Mouse (Mus musculus): ENCODE measurements around the gene Ccnq. TPM values are rescaled to one million over a fixed set of nuclear protein-coding genes. Genes with fewer than 3 reads are reported as not detected.

Gene Ccnq
- total RNA-seq, 2 experiments from 2014 or later: 30.9 to 42.5 TPM

GRCm38 (mm10) chr11:78708642-78709041 lies 42.9 kb downstream of the Ccnq start:
- ATAC-seq (replicated peaks; ENCODE audit: low FRiP score, low TSS enrichment, poor library complexity, severe bottlenecking): no peak

- ATAC-seq (replicated peaks; ENCODE audit: low FRiP score, low TSS enrichment, poor library complexity, severe bottlenecking): no peak
Measured at GRCm38 (mm10) chr11:78706026-78706425, 45.5 kb downstream of the Ccnq start.

- ATAC-seq (replicated peaks; ENCODE audit: low FRiP score, low TSS enrichment, poor library complexity, severe bottlenecking): no peak
Measured at GRCm38 (mm10) chr11:78703085-78703484, 48.4 kb downstream of the Ccnq start.

- no peak for ATAC-seq (replicated peaks; ENCODE audit: low FRiP score, low TSS enrichment, poor library complexity, severe bottlenecking)
Measured at GRCm38 (mm10) chr11:78702319-78702718, 49.2 kb downstream of the Ccnq start.

Other genes with a start within 250 kb of the Ccnq start
- gene Sebox, start 248.3 kb downstream of the Ccnq start, total RNA-seq (2014; fragmentation: Nextera tagmentation): not detected in 2 replicates
- not detected in 2 replicates for gene Sebox, start 248.3 kb downstream of the Ccnq start, total RNA-seq (2017)
- gene Tmem199, start 239.6 kb downstream of the Ccnq start, total RNA-seq (2014; fragmentation: Nextera tagmentation): 26.3 and 34.8 TPM in 2 replicates
- 33.1 and 39.0 TPM in 2 replicates for gene Tmem199, start 239.6 kb downstream of the Ccnq start, total RNA-seq (2017)
- gene Poldip2, start 239.5 kb downstream of the Ccnq start, total RNA-seq (2014; fragmentation: Nextera tagmentation): 104 and 105 TPM in 2 replicates
- gene Poldip2, start 239.5 kb downstream of the Ccnq start, total RNA-seq (2017): 79.8 and 81.7 TPM in 2 replicates
- 2.5 and 4.6 TPM in 2 replicates for gene Tnfaip1, start 215.4 kb downstream of the Ccnq start, total RNA-seq (2014; fragmentation: Nextera tagmentation)
- 0.15 and 2.7 TPM in 2 replicates for gene Tnfaip1, start 215.4 kb downstream of the Ccnq start, total RNA-seq (2017)
- 57.8 and 83.5 TPM in 2 replicates for gene Ift20, start 215.4 kb downstream of the Ccnq start, total RNA-seq (2014; fragmentation: Nextera tagmentation)
- gene Ift20, start 215.4 kb downstream of the Ccnq start, total RNA-seq (2017): 142 and 156 TPM in 2 replicates
- 63.3 and 72.9 TPM in 2 replicates for gene Tmem97, start 201.0 kb downstream of the Ccnq start, total RNA-seq (2014; fragmentation: Nextera tagmentation)
- gene Tmem97, start 201.0 kb downstream of the Ccnq start, total RNA-seq (2017): 59.7 and 64.4 TPM in 2 replicates
- gene Nlk, start 54.4 kb downstream of the Ccnq start, total RNA-seq (2014; fragmentation: Nextera tagmentation): 26.7 and 34.8 TPM in 2 replicates
- 21.6 and 29.8 TPM in 2 replicates for gene Nlk, start 54.4 kb downstream of the Ccnq start, total RNA-seq (2017)
- 13.9 and 15.4 TPM in 2 replicates for gene Lyrm9, start 74.9 kb upstream of the Ccnq start, total RNA-seq (2014; fragmentation: Nextera tagmentation)
- gene Lyrm9, start 74.9 kb upstream of the Ccnq start, total RNA-seq (2017): 38.5 and 91.6 TPM in 2 replicates
- not detected in 2 replicates for gene Nos2, start 169.1 kb upstream of the Ccnq start, total RNA-seq (2014; fragmentation: Nextera tagmentation)
- gene Nos2, start 169.1 kb upstream of the Ccnq start, total RNA-seq (2017): not detected in 2 replicates
- gene Lgals9, start 233.2 kb upstream of the Ccnq start, total RNA-seq (2014; fragmentation: Nextera tagmentation): 535 and 677 TPM in 2 replicates
- 135 and 231 TPM in 2 replicates for gene Lgals9, start 233.2 kb upstream of the Ccnq start, total RNA-seq (2017)